21 mouse cellular contexts compared by ENCODE assay signal in genomic region chr1:91044176-91044575, GRCm38 (mm10). TPM values are rescaled to one million over a fixed set of nuclear protein-coding genes. Genes with fewer than 3 reads are reported as not detected.
DNase-seq lines count a peak whose midpoint lies in the region; ATAC-seq and TF ChIP-seq lines count a peak whose summit lies in the region.
"Had no signal": no experiment of that assay in that cellular context is flagged by ENCODE, and none has a peak within 500 bp of the region (broad histone marks: within the 10 kb centered on the region; RNA-seq: fewer than 3 reads in every experiment).

No protein-coding gene starts in this region.

- dilution Hi-C loops in CH12.LX (cut with MboI; ENCODE audit: extremely low pct_ligation_motif_present, extremely low pct_unique_long_range_greater_than_20kb, low sequenced_read_pairs), result no loop called here

- no peak for TF ChIP-seq RAD21 in CH12.LX (IDR thresholded peaks at IDR 0.05; ENCODE audit: low read depth, low read length)

- in situ Hi-C loops in CH12.LX (cut with MboI; ENCODE audit: low pct_ligation_motif_present, low pct_unique_long_range_greater_than_20kb, low sequenced_read_pairs), result loop anchor here (5.0 kb wide), 1 partner anchor 43 kb away; no protein-coding TSS in a partner anchor

- no peak for DNase-seq in heart, adult 18-20 months
- DNase-seq in CH12.LX (ENCODE audit: extremely low read depth), result no peak
- peak; percentile 56 for DNase-seq in lung, postnatal 10 days
- DNase-seq in left cerebral cortex, postnatal 14 days (ENCODE audit: low spot score in 2 of 2), result no peak
- DNase-seq in right cerebral cortex, postnatal 36 days (ENCODE audit: low spot score in 2 of 2), result no peak
- DNase-seq: adrenal gland, postnatal 10 days; cerebellum, adult 11 months; forebrain, postnatal 0 days; heart, adult 11 months; kidney, adult 11 months; kidney, postnatal 36 days; layer of hippocampus, adult 9-11 months; spleen, adult 18-20 months; thymus, postnatal 25 days had no signal

- TF ChIP-seq EP300 in CH12.LX (IDR thresholded peaks at IDR 0.05; ENCODE audit: low read length), result no peak
- TF ChIP-seq EP300 in ES-Bruce4 (IDR thresholded peaks at IDR 0.05; ENCODE audit: insufficient read depth, low read depth, low read length), result peak; percentile 55; the same call in 1 of the 2 replicates

- H3K9ac ChIP-seq in heart, embryonic 16.5 days (ENCODE audit: low read length), result no peak overlapping the region
- no peak overlapping the region for H3K9ac ChIP-seq in CH12.LX (ENCODE audit: insufficient read depth, low read depth)
- H3K9ac ChIP-seq in ES-Bruce4 (ENCODE audit: low read depth, poor library complexity, severe bottlenecking), result no peak overlapping the region
- H3K9ac ChIP-seq: embryonic facial prominence, embryonic 12.5 days; forebrain, postnatal 0 days; hindbrain, embryonic 14.5 days; neural tube, embryonic 12.5 days had no signal

- 77% methylated on average over 10 of the region's 10 CpGs for WGBS in heart, embryonic 16.5 days

- H3K4me3 ChIP-seq in heart, embryonic 16.5 days (ENCODE audit: low read length), result no peak overlapping the region
- H3K4me3 ChIP-seq in CH12.LX (replicated peaks in 1 of 3; ENCODE audit: low read depth in 2 of 3, low read length in 2 of 3, poor library complexity in 1 of 3), result no peak overlapping the region
- H3K4me3 ChIP-seq in ES-Bruce4 (ENCODE audit: low read depth, low read length), result no peak overlapping the region
- H3K4me3 ChIP-seq: embryonic facial prominence, embryonic 12.5 days; neural tube, embryonic 12.5 days had no signal

- TF ChIP-seq POLR2A in CH12.LX (IDR thresholded peaks at IDR 0.05; ENCODE audit: low read depth, low read length) (0 out of 2 replicates have a peak, but pooled peaks have one; percentile 18), ES-Bruce4 (IDR thresholded peaks at IDR 0.05; ENCODE audit: insufficient read depth, low read length) (no peak)

- no peaks in the 10 kb centered on the region for H3K9me3 ChIP-seq in heart, embryonic 16.5 days (replicated peaks; ENCODE audit: control insufficient read depth, low read length)
- no peaks in the 10 kb centered on the region for H3K9me3 ChIP-seq in CH12.LX (replicated peaks; ENCODE audit: low read length)
- H3K9me3 ChIP-seq in ES-Bruce4 (replicated peaks; ENCODE audit: control insufficient read depth, insufficient read depth, low read length, poor library complexity, severe bottlenecking), result no peaks in the 10 kb centered on the region
- H3K9me3 ChIP-seq: embryonic facial prominence, embryonic 12.5 days; neural tube, embryonic 12.5 days had no signal

- intact Hi-C loops in left cerebral cortex, postnatal 14 days (cut with DNase I), result loop anchor here (5.0 kb wide), 1 partner anchor 53 kb away; no protein-coding TSS in a partner anchor

- peak overlapping the region; percentile 74 for H3K27ac ChIP-seq in heart, embryonic 16.5 days (ENCODE audit: low read length)
- no peak overlapping the region for H3K27ac ChIP-seq in CH12.LX (ENCODE audit: insufficient read depth, low read depth)
- H3K27ac ChIP-seq in ES-Bruce4 (ENCODE audit: insufficient read depth, low read length), result no peak overlapping the region
- H3K27ac ChIP-seq: embryonic facial prominence, embryonic 12.5 days; hindbrain, embryonic 14.5 days; neural tube, embryonic 12.5 days had no signal

- no peak for TF ChIP-seq CTCF in CH12.LX (conservative IDR thresholded peaks at IDR 0.05 in 1 of 2, IDR thresholded peaks at IDR 0.05 in 1 of 2; ENCODE audit: low read depth in 2 of 2, low read length in 2 of 2)
- TF ChIP-seq CTCF in ES-Bruce4 (IDR thresholded peaks at IDR 0.05; ENCODE audit: low read depth, low read length), result no peak

- peaks cover 70% of the 10 kb centered on the region for H3K4me1 ChIP-seq in heart, embryonic 16.5 days (ENCODE audit: control insufficient read depth, insufficient read depth, low read length)
- peaks cover 9 to 60% of the 10 kb centered on the region in 2 experiments for H3K4me1 ChIP-seq in CH12.LX (ENCODE audit: control insufficient read depth in 1 of 2, insufficient read depth in 2 of 2)
- H3K4me1 ChIP-seq in ES-Bruce4 (ENCODE audit: control insufficient read depth, insufficient read depth, low read length), result peaks cover 7% of the 10 kb centered on the region

- no peaks in the 10 kb centered on the region for H3K27me3 ChIP-seq in heart, embryonic 16.5 days (ENCODE audit: control insufficient read depth, insufficient read depth, low read length)
- H3K27me3 ChIP-seq in CH12.LX (replicated peaks), result no peaks in the 10 kb centered on the region
- H3K27me3 ChIP-seq in ES-Bruce4 (ENCODE audit: control insufficient read depth, insufficient read depth, low read length, poor library complexity, severe bottlenecking), result no peaks in the 10 kb centered on the region
- H3K27me3 ChIP-seq: embryonic facial prominence, embryonic 12.5 days; neural tube, embryonic 12.5 days had no signal

- ATAC-seq in heart, embryonic 16.5 days (replicated peaks; ENCODE audit: extremely low read depth, insufficient read depth, low FRiP score), result no peak
- no peak for ATAC-seq in megakaryocyte-erythroid progenitor cell, adult 5-6 weeks (replicated peaks; ENCODE audit: low FRiP score, low TSS enrichment, poor library complexity, severe bottlenecking)
- ATAC-seq: forebrain, postnatal 0 days had no signal

- no peak overlapping the region for H3K4me2 ChIP-seq in heart, embryonic 16.5 days (ENCODE audit: low read depth, low read length)
- peak overlapping the region; percentile 4 for H3K4me2 ChIP-seq in CH12.LX (ENCODE audit: insufficient read depth, low read depth, poor library complexity, severe bottlenecking)
- H3K4me2 ChIP-seq: embryonic facial prominence, embryonic 12.5 days; hindbrain, embryonic 14.5 days; midbrain, embryonic 11.5 days; neural tube, embryonic 12.5 days had no signal

- H3K36me3 ChIP-seq in heart, embryonic 16.5 days (ENCODE audit: control insufficient read depth, insufficient read depth), result no peaks in the 10 kb centered on the region
- H3K36me3 ChIP-seq in CH12.LX (replicated peaks in 1 of 2; ENCODE audit: control insufficient read depth in 1 of 2, insufficient read depth in 1 of 2, low read length in 1 of 2) (peaks cover 0 to under 1% of the 10 kb centered on the region in 2 experiments), ES-Bruce4 (ENCODE audit: control insufficient read depth, insufficient read depth, low read length, poor library complexity, severe bottlenecking) (no peaks in the 10 kb centered on the region)
- H3K36me3 ChIP-seq: embryonic facial prominence, embryonic 12.5 days; neural tube, embryonic 12.5 days had no signal

- no peaks in the 10 kb centered on the region for H3K79me2 ChIP-seq in CH12.LX (replicated peaks; ENCODE audit: control insufficient read depth, extremely low read depth, insufficient read depth, poor library complexity, severe bottlenecking)

TF ChIP-seq in CH12.LX, 34 proteins besides CTCF, POLR2A, EP300 and RAD21:
- TF ChIP-seq TCF12 (IDR thresholded peaks at IDR 0.05; ENCODE audit: low read depth, low read length) (no peak), ELF1 (IDR thresholded peaks at IDR 0.05; ENCODE audit: low read depth, low read length) (no peak), ZMIZ1 (IDR thresholded peaks at IDR 0.05; ENCODE audit: low read depth, low read length) (no peak), BHLHE40 (IDR thresholded peaks at IDR 0.05; ENCODE audit: low read depth, low read length) (no peak), NELFE (IDR thresholded peaks at IDR 0.05; ENCODE audit: low read depth, low read length) (no peak), MAX (IDR thresholded peaks at IDR 0.05; ENCODE audit: low read length) (no peak), SIN3A (IDR thresholded peaks at IDR 0.05; ENCODE audit: low read length) (no peak), JUN (IDR thresholded peaks at IDR 0.05; ENCODE audit: insufficient read depth, low read depth, low read length) (no peak), KAT2A (IDR thresholded peaks at IDR 0.05; ENCODE audit: insufficient replicate concordance, low read length) (no peak), MEF2A (IDR thresholded peaks at IDR 0.05; ENCODE audit: borderline replicate concordance, low read depth, low read length) (no peak), MAZ (IDR thresholded peaks at IDR 0.05; ENCODE audit: low read depth, low read length) (no peak), POLR2AphosphoS2 (IDR thresholded peaks at IDR 0.05; ENCODE audit: low read depth, low read length) (no peak), ZKSCAN1 (IDR thresholded peaks at IDR 0.05; ENCODE audit: borderline replicate concordance, low read depth, low read length) (no peak), RCOR1 (conservative IDR thresholded peaks at IDR 0.05; ENCODE audit: low read depth, low read length) (no peak)

RNA-seq across cellular contexts. Expression of gene Lrrfip1, which starts 45.6 kb away (rescaled TPM):
- polyA plus RNA-seq in heart, embryonic 16.5 days (2015; fragmentation: Nextera tagmentation; extraction: Ambion mirVana), result 156 TPM in 2 replicates
- 10 to 100 TPM; 62.9 to 67.0 TPM for total RNA-seq in heart, adult 18-20 months (2021)
- 19.1 and 22.8 TPM in 2 replicates for total RNA-seq in CH12.LX (2012; rRNA removed)
- 16.9 and 17.2 TPM in 2 replicates for total RNA-seq in CH12.LX (2014; rRNA removed)
- 30.5 and 31.7 TPM in 2 replicates for polyA plus RNA-seq in CH12.LX (2012; ENCODE audit: insufficient read length, low read depth)
- 88.7 and 97.2 TPM in 2 replicates for polyA plus RNA-seq in ES-Bruce4 (2011; ENCODE audit: insufficient read depth, insufficient read length, low read depth, missing spikeins)
- 29.4 and 35.8 TPM in 2 replicates for total RNA-seq in megakaryocyte-erythroid progenitor cell, adult 5-6 weeks (2014; fragmentation: Nextera tagmentation)
- total RNA-seq in megakaryocyte-erythroid progenitor cell, adult 5-6 weeks (2017), result 42.4 and 70.7 TPM in 2 replicates
- 10 to 100 TPM; 73.3 to 77.0 TPM for total RNA-seq in left cerebral cortex, postnatal 14 days (2021)
